Mouse (Mus musculus) NIH3T3 (cell line): ENCODE results near the gene Cdc42ep1.
"Not testable (repeated sequence)": the region's sequence is repeated elsewhere in the genome, so short reads cannot be mapped to it uniquely, and the experiment has no call there.

Experiments
- DNase-seq: peaks from one replicate; pipeline ENCODE4 v3.0.0-alpha.2; 2012; ENCODE audit warnings: low read depth

Cdc42ep1 gene

DNA sequence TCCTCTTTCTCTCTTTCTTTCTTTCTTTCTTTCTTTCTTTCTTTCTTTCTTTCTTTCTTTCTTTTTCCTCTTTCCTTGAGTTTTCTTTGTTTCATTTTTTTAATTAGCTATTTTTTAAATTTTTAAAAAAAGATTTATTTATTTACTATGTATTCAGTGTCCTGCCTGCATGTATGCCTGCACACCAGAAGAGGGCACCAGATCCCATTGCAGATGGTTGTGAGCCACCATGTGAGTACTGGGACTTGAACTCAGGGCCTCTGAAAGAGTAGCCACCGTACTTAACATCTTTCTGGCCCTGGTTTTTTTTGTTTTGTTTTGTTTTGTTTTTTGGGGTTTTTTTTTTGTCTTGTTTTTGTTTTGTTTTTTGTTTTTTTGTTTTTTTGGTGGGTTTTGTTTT lies 12.8 kb upstream of the Cdc42ep1 start:
- DNase-seq, result no peak

DNA sequence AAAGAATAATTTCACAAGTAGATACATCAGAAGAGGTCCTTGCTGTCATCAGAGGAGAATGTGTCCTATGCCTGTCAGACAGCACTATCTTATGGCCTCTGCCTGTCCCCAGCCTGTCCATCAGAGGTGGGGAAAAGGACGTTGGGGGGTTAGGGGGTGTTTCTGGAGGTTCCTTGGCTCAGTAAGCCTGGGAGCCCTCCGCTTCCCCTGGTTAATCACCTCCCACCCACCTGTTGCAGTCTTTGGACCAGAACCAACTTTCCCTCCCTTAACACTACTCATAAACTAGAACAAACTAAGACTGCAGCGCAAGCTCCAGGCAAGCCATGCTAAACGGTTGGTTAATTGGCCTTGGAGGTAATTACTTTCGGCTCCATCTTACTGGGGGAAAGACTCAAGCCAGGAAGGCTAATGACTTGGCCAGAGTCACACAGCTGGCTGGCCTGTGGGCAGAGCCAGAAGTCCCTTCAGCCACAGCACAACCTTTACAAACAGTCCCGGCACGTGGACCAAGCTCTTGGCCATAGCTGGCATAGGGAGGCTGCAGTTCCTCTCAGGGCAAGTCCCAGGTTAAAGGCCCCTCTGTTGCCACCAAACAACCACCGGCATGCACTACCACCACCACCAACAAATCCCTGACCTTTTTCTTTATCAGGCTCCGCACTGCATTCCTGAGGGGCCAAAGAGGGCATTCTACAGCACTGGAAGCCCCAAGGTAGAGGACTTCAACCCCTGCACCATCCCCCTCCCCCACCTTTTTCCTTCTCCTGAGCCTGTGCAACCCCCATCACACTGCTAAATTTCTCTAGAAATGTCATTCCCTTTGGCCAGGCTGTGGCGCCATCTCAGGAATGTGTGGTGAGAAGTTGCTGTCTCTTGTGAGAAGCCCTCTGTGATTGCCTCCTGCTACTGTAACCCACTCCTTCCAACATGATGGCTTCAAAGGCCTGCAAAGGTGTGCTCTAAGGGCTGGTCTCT lies 11.4 kb upstream of the Cdc42ep1 start:
- no peak for DNase-seq

DNA sequence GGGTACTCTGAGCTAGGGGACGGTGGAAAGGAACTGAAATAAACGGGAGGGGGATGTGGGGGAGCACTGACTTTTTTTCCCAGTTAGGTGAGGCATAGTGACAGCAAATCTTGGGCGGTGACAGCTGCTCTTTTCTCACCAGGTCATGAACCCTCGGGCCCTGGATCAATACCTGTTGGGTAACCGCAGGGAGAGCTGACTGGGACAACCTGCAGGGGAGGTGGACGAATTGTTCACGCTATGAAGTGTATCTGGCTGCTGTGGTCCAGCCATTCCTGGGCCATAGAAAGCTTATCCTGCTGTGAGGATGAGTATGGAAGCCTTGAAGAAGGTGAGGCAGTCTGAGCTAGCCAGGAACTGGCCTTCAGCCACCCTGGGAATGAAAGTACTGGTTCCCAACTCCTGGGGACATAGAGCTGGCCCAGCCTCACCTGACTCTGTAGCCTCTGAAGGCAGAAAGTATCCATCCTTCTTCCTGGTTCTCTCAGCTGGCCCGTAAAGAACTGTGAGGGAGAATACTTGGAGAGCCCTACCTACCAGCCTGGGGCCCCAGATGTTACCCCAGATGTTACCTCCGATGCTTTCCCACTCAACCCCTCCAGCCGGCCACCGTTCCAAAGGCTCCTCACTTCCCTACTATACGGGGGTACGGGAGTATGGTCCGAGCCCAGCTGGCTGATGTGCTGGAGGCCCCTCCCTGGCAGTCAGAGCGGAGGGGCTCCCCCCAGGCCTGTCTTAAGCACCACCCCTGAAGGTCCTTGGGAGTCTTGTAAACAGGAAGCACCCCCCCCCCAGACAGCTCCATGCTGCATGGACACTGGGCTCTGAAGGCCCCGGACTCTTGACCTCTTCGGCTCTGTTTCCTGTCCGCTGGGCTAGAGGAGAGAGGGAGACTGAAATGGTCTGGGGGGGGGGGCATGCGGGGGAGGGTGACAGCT lies 10.4 kb upstream of the Cdc42ep1 start:
- DNase-seq, result no peak

DNA sequence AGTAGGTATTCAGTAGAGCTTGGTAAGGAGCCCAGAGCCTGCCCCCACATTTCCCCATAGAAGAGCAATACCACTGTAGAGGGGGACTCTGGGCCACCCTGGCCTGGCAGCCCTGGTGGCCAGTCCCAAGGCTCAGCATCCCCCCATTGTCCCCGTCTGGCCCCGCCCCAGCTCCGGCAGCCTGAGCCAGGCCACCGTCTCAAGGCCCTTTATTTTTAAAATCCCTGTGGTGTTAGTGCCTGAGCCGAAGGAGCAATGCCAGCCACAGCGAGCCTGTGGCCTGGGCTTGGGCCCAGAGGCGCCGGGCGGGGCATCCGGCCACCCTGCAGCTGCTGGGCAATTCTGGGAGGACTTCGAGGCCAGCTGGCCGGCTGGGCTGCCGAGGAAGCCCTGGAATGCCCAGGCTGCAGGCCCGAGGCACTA lies 9.7 kb upstream of the Cdc42ep1 start:
- DNase-seq, result peak; percentile 87

DNA sequence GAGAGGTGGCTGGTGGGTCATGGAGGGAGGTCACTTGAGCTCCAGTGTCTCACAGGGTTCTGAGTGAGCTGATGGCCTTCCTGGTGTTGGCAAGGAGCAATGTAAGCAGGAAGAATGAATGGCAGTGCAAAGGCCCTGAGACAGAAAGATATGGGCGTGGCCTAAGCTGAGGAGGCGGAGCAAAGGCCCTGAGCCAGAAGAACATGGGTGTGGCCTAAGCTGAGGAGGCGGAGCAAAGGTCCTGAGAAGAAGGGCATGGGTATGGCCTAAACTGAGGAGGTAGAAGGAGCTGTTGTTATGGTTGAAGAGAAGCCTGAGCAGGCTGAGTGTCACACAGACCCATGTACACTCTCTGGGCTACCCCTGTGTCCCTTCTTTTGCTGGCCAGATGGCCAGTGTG lies 8.8 kb upstream of the Cdc42ep1 start:
- peak; percentile 72 for DNase-seq

DNA sequence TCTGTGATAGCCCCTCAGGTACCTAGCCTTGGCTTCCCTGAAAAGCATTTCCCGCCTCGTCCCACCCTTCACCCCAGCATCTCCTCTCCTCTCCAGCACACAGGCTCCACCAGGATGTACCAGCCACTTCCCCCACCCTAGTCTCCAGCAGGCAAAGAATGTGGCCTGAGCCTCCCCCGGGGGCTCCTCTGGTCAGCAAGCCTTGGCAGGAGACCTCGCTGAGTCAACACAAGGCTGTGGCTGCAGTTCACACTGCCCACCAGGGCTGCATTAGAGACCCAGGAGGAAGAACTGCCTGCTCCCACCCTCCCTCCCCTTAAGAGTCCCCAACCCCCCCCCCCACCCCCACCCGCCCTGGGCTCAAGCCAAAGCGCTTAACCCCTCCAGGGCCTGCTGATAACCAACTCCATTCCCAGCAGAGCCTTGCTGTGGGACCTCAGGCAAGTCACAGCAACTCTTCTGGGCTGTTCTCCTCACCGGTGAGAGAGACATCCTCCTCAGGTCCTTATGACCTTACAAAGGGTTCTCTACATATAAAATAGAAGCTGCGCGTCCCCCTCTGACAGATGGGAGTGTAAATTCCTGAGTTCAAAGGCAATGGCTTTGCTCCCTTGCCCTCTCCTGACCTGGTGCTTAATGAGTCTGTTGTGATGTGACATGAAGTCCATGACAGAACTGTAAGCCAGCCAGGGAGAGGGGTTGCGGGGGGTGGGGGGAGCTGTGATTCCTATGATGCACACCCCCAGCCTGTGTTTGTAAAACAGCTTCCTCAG lies 8.0 kb upstream of the Cdc42ep1 start:
- DNase-seq, result peak; percentile 93

DNA sequence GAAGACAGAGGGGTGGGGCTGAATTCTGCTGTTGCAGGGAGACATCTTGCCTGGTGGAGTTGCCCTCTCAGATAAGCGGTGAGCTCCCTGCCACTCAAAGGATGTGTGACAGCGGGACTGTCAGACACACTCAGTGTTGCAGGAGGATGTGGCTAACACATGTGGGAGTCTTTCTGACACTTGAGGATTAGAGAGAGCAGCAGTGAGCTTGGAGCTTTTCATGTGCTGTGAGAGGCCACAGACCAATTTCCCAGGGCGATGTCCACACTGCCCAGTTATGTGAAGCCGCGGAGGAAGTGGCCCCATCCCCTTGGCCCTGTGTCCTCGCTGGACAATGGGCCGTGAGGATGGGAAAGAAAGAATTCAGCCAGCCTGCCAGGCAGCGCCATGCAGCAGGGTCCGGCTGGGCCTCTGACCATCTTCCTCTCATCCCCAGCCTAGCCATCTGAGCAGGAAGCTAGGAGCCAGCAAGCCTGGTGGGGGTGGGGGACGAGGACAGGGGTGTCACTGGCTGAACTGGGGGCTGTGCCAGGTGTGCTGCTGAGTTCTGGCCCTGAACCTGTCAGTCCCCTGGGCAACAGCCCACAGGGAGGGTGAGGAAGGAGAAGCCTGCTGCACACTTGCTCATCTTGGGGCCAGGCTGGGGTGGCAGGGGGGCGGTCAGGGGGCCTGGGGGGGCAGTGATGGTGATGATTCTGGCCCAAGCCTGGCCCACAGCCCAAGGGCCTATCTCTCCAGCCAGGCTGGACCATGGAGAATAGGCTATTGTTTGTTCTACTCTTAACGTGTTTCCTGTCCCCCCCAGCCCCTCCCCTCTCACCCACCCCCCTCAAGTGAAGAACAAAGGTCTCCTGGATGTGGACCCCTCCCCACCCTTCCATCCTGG lies 7.0 kb upstream of the Cdc42ep1 start:
- peak; percentile 42 for DNase-seq

DNA sequence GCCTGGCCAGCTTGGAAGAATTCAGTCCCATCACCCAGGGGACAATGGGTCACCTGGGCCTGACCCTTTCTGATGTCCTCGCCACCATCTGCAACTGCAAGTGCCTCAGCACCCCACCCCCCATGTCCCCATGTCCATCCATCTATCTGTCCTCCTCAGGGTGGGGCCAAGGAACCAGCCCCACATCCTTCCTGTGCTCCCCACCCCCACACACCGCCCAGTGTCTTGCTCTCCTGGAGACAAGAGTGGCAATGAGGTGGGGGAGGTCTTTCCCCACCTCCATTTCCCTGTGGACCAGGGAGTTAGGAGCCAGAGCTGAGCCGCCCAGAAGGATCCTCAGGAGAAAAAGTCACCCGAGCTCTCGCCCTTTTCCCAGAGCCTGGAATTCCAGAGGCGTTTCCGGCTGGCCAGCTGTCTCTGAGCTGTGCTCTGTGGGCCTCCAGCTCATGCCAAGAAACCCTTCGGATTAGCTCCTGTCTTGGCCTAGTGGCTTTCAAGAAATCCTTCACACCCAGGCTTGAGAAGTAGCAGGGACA lies 6.3 kb upstream of the Cdc42ep1 start:
- peak; percentile 66 for DNase-seq

DNA sequence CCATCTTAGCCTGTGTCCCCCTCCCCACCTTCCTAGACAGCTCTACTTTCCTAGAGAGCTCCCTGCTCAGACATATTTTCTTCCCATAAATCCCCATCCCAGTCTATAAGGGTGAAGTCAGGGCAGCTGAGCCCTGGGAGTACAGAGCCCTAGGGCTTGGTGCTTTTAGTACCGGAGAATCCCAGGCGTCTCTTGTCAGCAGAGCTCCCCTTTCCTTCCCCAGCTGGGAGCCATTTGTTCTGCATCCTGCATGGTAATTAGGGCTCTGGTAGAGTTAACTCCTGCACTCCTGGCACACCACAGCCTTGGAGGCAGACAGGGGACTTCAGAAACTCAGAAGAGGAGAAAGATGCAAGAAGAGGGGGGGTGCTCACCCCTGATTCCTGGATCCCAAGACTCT lies 2.7 kb upstream of the Cdc42ep1 start:
- DNase-seq, result peak; percentile 47

DNA sequence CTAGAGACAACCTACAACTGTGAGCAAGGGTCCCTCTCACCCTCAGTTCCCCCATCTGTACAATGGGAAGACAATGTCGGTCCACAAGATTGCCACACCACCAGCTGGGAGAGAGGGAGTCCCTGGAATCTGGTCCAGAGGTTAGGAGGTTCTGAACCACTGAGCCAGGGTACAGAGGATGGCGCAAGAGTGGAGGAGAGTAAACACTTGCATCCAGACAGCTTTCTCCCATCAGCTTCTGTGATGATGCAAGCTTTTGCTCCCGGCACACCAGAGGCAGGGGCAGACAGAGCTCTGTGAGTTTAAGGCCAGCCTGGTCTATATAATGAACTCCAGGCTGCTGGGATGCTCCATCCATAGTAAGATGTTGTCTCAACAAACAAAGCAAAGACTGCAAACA lies 2.2 kb upstream of the Cdc42ep1 start:
- DNase-seq, result peak; percentile 74

DNA sequence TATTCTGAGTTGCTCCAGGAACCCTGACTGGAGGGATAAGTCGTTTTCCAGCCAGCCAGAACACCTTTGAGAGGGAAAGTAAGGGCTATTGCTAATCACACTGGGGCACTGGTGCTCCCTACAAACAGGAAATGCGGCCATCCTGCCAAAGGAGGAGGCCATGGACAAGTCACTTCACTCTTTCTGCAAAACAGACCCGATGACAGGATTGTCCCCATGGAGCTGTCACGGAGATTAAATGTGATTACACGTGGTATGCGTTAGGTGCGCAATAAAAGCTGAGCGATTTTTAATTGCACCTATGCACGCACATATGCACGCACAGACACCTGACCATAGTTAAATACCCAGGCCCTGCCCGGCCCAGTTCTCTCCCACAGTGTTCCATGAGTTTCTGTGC lies 1.7 kb upstream of the Cdc42ep1 start:
- DNase-seq, result no peak

DNA sequence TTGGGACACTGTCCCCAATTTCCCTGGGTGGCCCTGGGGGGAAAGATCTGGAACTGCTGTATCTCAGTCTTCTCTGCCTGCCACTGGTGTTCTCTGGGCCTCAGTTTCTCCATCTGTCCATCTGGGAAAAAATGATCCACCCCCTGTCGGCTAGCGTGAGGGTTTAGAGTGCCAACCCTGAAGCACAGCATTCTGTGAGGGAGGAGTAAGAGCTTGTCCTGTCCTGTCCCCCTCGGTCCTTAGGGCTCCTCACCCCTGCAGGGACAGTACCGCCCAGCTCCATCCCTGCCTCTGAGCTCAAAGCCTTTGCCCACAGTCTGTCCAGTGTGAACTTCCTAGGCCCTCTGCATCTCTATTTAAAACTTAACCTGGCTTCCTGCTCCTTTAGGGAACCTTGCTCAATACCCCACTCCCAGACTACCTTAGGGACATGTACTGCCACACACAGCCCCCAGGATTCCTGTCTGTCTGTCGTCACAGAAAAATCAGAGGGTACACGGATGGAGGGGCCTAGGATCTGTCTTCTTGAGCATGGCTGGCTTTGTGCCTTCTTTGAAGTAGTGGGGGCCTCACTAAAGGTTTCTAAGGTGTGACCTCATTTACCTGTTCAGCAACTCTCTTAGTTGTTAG lies 1.1 kb upstream of the Cdc42ep1 start:
- no peak for DNase-seq

DNA sequence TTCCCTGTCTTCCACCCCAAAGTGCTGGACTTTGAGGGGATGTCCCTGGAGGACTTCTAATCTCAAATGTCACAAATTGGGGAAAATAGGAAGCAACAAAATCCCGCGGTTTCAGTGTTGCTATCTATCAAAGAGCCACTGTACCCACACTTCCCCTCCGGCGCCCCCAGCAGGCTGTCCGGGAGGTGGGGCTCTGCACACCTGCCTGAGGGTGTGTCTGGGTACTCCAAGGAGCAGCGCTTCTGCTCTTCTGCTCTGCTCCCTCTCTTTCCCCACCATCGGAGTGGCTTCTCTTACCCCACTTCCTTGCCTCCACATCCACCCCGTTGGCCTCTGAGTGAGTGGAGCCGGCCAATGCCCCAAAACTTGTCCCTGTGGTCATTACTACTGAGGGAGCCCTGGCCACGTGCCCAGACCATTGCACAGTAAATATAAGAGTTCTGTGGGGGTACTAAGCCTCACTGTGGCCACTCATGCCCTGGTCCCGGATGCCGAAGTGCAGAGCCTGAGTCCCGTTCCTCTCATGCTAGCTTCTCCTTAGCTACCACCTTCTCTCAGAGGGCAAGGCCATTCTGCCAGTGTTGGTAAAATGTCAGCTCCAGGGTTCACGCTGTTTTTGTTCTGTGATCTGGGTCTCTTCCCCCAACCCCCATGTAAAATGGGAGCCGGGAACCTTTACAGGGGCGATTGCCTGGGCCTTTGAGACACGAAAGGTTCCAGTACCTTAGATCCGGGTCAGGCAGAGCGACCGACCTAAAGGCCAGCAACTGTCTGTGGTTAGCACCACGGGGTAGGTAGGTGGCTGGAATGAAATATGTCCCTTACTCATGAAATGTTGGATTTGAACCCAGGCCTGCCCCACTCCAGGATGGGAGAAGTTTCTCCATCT lies 1.4 kb downstream of the Cdc42ep1 start:
- peak; percentile 48 for DNase-seq

DNA sequence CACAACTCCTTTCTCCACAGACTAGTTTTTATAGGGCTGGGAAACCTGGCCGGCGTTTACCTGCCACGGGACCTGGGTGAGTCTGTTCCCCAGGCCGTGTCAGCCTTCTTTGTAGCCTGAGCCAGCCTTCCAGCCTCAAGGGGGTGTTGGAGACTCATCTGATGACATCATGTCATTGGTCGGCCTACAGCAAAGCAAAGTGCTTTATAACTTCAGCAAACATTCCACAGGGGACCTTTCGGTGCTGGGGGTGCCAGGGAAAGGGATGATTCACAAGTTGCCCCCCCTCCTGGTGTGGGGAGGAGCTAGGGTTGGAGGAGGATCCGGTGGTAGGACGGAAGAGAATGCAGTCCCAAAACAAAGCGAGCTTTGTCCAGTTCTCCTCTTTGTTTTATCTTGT lies 2.4 kb downstream of the Cdc42ep1 start:
- peak; percentile 94 for DNase-seq

DNA sequence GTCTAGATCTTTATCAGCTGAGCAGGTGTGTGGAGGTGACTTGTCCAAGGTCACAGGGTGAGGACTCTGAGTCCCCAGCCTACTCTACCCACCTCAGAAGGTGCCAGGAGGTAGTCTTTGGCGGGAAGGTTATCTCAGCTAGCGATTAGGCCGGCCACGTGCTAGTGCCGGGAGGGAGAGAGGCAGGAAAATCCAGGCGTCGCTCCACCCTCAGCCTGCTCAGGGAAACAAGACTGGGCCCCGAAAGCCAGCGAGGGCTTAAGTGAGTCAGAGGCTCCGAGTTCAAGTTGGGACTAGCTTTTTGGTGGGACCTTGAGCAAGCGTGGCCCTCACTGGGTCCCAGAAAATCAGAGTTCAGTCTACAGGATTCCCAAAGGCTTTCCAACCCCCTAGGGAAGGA lies 2.9 kb downstream of the Cdc42ep1 start:
- peak; percentile 64 for DNase-seq

DNA sequence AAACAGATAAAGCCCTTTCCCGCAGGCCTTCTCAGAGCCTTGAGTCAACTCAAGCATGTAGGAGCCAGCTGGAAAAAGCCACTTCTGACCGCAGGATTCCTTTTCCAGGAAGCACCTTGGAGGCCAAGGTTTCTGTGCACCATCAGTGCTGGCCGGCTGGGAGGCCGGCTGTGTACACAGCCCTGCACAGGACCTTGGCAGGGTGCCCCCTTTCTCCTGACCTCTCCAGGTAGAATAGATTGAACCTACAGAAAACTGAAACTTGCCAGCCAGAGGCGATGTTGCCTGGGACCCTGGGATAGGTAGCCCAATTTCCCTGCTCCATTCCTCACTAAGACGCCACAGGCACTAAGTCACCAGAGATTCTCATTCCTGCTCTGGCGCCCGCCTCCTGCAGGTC lies 3.4 kb downstream of the Cdc42ep1 start:
- DNase-seq, result no peak

DNA sequence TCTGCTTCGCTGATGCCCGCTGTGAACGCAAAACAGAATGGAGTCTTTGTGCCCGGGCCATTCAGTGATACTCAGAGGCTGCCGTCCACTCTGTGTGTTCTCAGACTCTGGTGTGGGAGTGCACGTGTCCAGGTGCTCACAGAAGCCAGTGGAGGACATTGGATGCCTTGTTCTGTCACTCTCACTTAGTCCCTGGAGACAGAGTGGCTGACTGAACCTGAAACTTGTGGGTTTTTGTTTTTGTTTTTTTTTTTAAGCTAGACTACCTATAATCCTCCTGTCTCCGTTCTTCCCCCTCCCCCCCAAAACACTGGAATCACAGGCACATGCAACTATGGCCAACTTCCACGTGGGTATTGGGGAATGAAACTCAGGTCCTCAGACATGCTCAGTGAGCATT lies 3.9 kb downstream of the Cdc42ep1 start:
- no peak for DNase-seq

DNA sequence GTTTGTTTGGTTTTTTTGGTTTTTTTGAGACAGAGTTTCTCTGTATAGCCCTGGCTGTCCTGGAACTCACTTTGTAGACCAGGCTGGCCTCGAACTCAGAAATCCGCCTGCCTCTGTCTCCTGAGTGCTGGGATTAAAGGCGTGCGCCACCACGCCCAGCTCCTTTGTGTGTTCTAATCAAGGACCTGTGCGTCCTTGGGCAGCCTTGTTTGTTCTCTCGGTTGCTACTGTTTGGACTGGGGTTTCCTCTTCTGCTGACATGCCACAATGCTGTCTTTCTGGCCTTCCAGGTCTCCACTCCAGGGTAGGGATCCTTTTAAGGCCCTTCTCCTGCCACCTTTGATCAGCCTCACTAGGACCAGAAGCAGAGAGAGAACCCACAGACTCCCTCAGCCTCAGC lies 4.4 kb downstream of the Cdc42ep1 start:
- DNase-seq, result not testable (repeated sequence)

DNA sequence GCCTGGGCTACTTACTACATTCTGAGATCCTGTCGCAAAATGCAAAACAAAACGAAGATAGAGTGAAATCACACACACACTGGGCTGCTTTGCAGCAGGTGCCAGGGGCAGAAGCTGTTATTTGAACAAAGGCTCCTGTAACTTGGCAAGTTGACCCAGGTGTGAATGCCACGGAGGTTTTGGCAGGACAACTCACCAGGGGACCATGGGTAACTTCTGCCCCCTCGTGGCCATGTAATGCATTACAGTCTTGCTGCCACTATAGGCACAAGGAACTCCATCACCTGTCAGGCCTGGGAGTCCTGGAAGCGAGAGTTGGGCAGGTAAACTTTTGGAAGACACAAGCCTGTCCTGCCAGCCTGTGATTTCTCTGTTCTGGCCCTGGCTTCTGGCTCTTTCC lies 6.0 kb downstream of the Cdc42ep1 start:
- peak; percentile 88 for DNase-seq
